Mouse (Mus musculus) NIH3T3 (cell line): ENCODE data around the gene Skint10.

Experiments used
- DNase-seq: peaks from one replicate; pipeline ENCODE4 v3.0.0-alpha.2; 2012; ENCODE audit warnings: low read depth

Gene Skint10

GRCm38 (mm10) chr4:112774766-112775165 is at the start of gene Skint10:
TSS of gene Skint10 (minus strand) at chr4:112774866.
- DNase-seq, result no peak

- DNase-seq, result peak; percentile 86
These were observed 16.0 kb upstream of the Skint10 start for GRCm38 (mm10) chr4:112790646-112791045.
